Mouse (Mus musculus): ENCODE data around the gene Mapk1.

DNA sequence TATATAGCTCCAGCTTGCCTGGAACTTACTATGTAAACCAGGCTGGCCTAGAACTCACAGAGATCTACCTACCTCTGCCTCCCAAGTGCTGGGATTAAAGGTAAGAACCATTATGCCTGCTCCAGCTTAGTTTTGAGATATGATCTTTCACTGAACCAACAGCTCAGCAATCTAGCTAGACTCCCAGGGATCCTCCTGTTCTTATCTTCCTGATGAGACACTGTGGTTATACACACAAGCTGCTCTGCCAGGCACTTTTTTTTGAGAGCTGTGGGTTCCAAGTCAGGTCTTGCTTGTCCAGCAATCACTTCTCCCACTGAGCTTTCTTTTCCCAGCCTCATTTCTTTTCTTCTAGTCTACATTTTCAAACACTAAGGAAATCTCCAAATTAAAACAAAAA lies 16.9 kb upstream of the Mapk1 start:
- TF ChIP-seq CTCF (IDR thresholded peaks at IDR 0.05; ENCODE audit: insufficient read depth, low read depth, low read length) (no peak), POLR2A (IDR thresholded peaks at IDR 0.05; ENCODE audit: insufficient read depth, low read depth, low read length) (no peak)

Data from olfactory bulb, adult 2 months (tissue).